Mouse (Mus musculus): ENCODE results near the gene Foxl2.

DNA sequence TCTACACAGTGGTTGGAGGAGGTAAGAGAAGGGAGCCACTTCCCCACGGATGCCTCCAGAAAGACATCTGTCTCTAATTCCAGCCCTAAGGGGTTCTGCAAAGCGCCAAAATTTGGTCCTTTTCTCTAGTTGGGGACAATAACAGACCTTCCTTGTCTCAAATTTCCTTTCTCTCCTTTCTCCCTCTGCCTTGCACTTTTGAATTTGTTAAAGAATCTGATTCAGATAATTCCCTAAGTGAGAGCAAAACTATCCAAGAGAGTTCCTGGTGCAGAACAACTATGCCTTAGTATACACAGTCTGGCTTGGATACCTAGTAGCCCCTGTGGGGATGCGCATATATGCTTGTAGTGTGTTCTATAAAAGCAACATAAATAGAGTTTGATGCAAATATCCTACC lies 4.8 kb downstream of the Foxl2 start:
- no peak for TF ChIP-seq CTCF (IDR thresholded peaks at IDR 0.05; ENCODE audit: control insufficient read depth, insufficient read depth, insufficient replicate concordance, low read depth, low read length)
- TF ChIP-seq POLR2A (IDR thresholded peaks at IDR 0.05; ENCODE audit: control insufficient read depth, low read depth, low read length): no peak

All from testis, adult 2 months (tissue).